Mouse (Mus musculus): ENCODE data around the gene Fbxw11. TPM values are rescaled to one million over a fixed set of nuclear protein-coding genes. Genes with fewer than 3 reads are reported as not detected.

Fbxw11 gene
- polyA plus RNA-seq, 1 experiment: 55.6 TPM

- H3K27me3 ChIP-seq (ENCODE audit: control insufficient read depth, insufficient read depth, low read length): no peaks in the 10 kb centered on the region
- DNase-seq: no peak
- no peak overlapping the region for H3K4me3 ChIP-seq (ENCODE audit: control insufficient read depth, insufficient read depth, low read length)
- no peak overlapping the region for H3K27ac ChIP-seq (ENCODE audit: control insufficient read depth, insufficient read depth, low read length)
- TF ChIP-seq POLR2A (IDR thresholded peaks at IDR 0.05; ENCODE audit: control insufficient read depth, extremely low read depth, insufficient read depth, low read length, poor library complexity) (no peak), CTCF (IDR thresholded peaks at IDR 0.05; ENCODE audit: borderline replicate concordance, control insufficient read depth, extremely low read depth, insufficient read depth, low read length, poor library complexity) (no peak)
- H3K4me1 ChIP-seq (replicated peaks; ENCODE audit: control insufficient read depth, insufficient read depth, low read length): no peaks in the 10 kb centered on the region
- peaks cover 39% of the 10 kb centered on the region for H3K36me3 ChIP-seq (ENCODE audit: control insufficient read depth, insufficient read depth, low read length)
- 97% methylated on average over 4 of the region's 4 CpGs for WGBS
Observed at GRCm38 (mm10) chr11:32745466-32745865, 102.9 kb downstream of the Fbxw11 start.

GRCm38 (mm10) chr11:32746036-32746435 is 103.5 kb downstream of the Fbxw11 start:
- 92% methylated on average over 5 of the region's 5 CpGs for WGBS
- TF ChIP-seq CTCF (IDR thresholded peaks at IDR 0.05; ENCODE audit: borderline replicate concordance, control insufficient read depth, extremely low read depth, insufficient read depth, low read length, poor library complexity) (no peak), POLR2A (IDR thresholded peaks at IDR 0.05; ENCODE audit: control insufficient read depth, extremely low read depth, insufficient read depth, low read length, poor library complexity) (no peak)
- Histone ChIP-seq H3K4me3 (ENCODE audit: control insufficient read depth, insufficient read depth, low read length) (no peak overlapping the region), H3K4me1 (replicated peaks; ENCODE audit: control insufficient read depth, insufficient read depth, low read length) (no peaks in the 10 kb centered on the region), H3K27ac (ENCODE audit: control insufficient read depth, insufficient read depth, low read length) (no peak overlapping the region), H3K36me3 (ENCODE audit: control insufficient read depth, insufficient read depth, low read length) (peaks cover 35% of the 10 kb centered on the region), H3K27me3 (ENCODE audit: control insufficient read depth, insufficient read depth, low read length) (no peaks in the 10 kb centered on the region)
- DNase-seq: no peak

GRCm38 (mm10) chr11:32746475-32746874 is 104.0 kb downstream of the Fbxw11 start:
- H3K27ac ChIP-seq (ENCODE audit: control insufficient read depth, insufficient read depth, low read length): no peak overlapping the region
- TF ChIP-seq CTCF (IDR thresholded peaks at IDR 0.05; ENCODE audit: borderline replicate concordance, control insufficient read depth, extremely low read depth, insufficient read depth, low read length, poor library complexity): no peak
- H3K27me3 ChIP-seq (ENCODE audit: control insufficient read depth, insufficient read depth, low read length): no peaks in the 10 kb centered on the region
- peaks cover 35% of the 10 kb centered on the region for H3K36me3 ChIP-seq (ENCODE audit: control insufficient read depth, insufficient read depth, low read length)
- 96% methylated on average over 3 of the region's 3 CpGs for WGBS
- no peaks in the 10 kb centered on the region for H3K4me1 ChIP-seq (replicated peaks; ENCODE audit: control insufficient read depth, insufficient read depth, low read length)
- no peak overlapping the region for H3K4me3 ChIP-seq (ENCODE audit: control insufficient read depth, insufficient read depth, low read length)
- DNase-seq: no peak

GRCm38 (mm10) chr11:32748800-32749199 is 106.3 kb downstream of the Fbxw11 start:
- Histone ChIP-seq H3K27me3 (ENCODE audit: control insufficient read depth, insufficient read depth, low read length) (no peaks in the 10 kb centered on the region), H3K4me1 (replicated peaks; ENCODE audit: control insufficient read depth, insufficient read depth, low read length) (no peaks in the 10 kb centered on the region), H3K36me3 (ENCODE audit: control insufficient read depth, insufficient read depth, low read length) (peaks cover 18% of the 10 kb centered on the region), H3K4me3 (ENCODE audit: control insufficient read depth, insufficient read depth, low read length) (no peak overlapping the region), H3K27ac (ENCODE audit: control insufficient read depth, insufficient read depth, low read length) (no peak overlapping the region)
- DNase-seq: no peak
- WGBS: 73% methylated on average over 4 of the region's 4 CpGs
- TF ChIP-seq POLR2A (IDR thresholded peaks at IDR 0.05; ENCODE audit: control insufficient read depth, extremely low read depth, insufficient read depth, low read length, poor library complexity) (no peak), CTCF (IDR thresholded peaks at IDR 0.05; ENCODE audit: borderline replicate concordance, control insufficient read depth, extremely low read depth, insufficient read depth, low read length, poor library complexity) (no peak)

GRCm38 (mm10) chr11:32751863-32752594 is 109.5 kb downstream of the Fbxw11 start:
- H3K27ac ChIP-seq (ENCODE audit: control insufficient read depth, insufficient read depth, low read length): no peak overlapping the region
- H3K36me3 ChIP-seq (ENCODE audit: control insufficient read depth, insufficient read depth, low read length): no peaks in the 10 kb centered on the region
- no peaks in the 10 kb centered on the region for H3K4me1 ChIP-seq (replicated peaks; ENCODE audit: control insufficient read depth, insufficient read depth, low read length)
- 87% methylated on average over 7 of the region's 7 CpGs for WGBS
- no peak overlapping the region for H3K4me3 ChIP-seq (ENCODE audit: control insufficient read depth, insufficient read depth, low read length)
- no peak for DNase-seq
- no peak for TF ChIP-seq POLR2A (IDR thresholded peaks at IDR 0.05; ENCODE audit: control insufficient read depth, extremely low read depth, insufficient read depth, low read length, poor library complexity)
- no peak for TF ChIP-seq CTCF (IDR thresholded peaks at IDR 0.05; ENCODE audit: borderline replicate concordance, control insufficient read depth, extremely low read depth, insufficient read depth, low read length, poor library complexity)
- H3K27me3 ChIP-seq (ENCODE audit: control insufficient read depth, insufficient read depth, low read length): no peaks in the 10 kb centered on the region

GRCm38 (mm10) chr11:32752595-32752885 is 110.0 kb downstream of the Fbxw11 start:
- TF ChIP-seq POLR2A (IDR thresholded peaks at IDR 0.05; ENCODE audit: control insufficient read depth, extremely low read depth, insufficient read depth, low read length, poor library complexity): no peak
- no peak for TF ChIP-seq CTCF (IDR thresholded peaks at IDR 0.05; ENCODE audit: borderline replicate concordance, control insufficient read depth, extremely low read depth, insufficient read depth, low read length, poor library complexity)
- no peaks in the 10 kb centered on the region for H3K27me3 ChIP-seq (ENCODE audit: control insufficient read depth, insufficient read depth, low read length)
- H3K4me3 ChIP-seq (ENCODE audit: control insufficient read depth, insufficient read depth, low read length): no peak overlapping the region
- H3K4me1 ChIP-seq (replicated peaks; ENCODE audit: control insufficient read depth, insufficient read depth, low read length): no peaks in the 10 kb centered on the region
- WGBS: 86% methylated on average over 5 of the region's 5 CpGs
- H3K36me3 ChIP-seq (ENCODE audit: control insufficient read depth, insufficient read depth, low read length): no peaks in the 10 kb centered on the region
- no peak for DNase-seq
- H3K27ac ChIP-seq (ENCODE audit: control insufficient read depth, insufficient read depth, low read length): no peak overlapping the region

- H3K4me3 ChIP-seq (ENCODE audit: control insufficient read depth, insufficient read depth, low read length): no peak overlapping the region
- no peaks in the 10 kb centered on the region for H3K4me1 ChIP-seq (replicated peaks; ENCODE audit: control insufficient read depth, insufficient read depth, low read length)
- H3K27me3 ChIP-seq (ENCODE audit: control insufficient read depth, insufficient read depth, low read length): no peaks in the 10 kb centered on the region
- no peaks in the 10 kb centered on the region for H3K36me3 ChIP-seq (ENCODE audit: control insufficient read depth, insufficient read depth, low read length)
- H3K27ac ChIP-seq (ENCODE audit: control insufficient read depth, insufficient read depth, low read length): no peak overlapping the region
- DNase-seq: no peak
- 97% methylated on average over 2 of the region's 2 CpGs for WGBS
- no peak for TF ChIP-seq POLR2A (IDR thresholded peaks at IDR 0.05; ENCODE audit: control insufficient read depth, extremely low read depth, insufficient read depth, low read length, poor library complexity)
- TF ChIP-seq CTCF (IDR thresholded peaks at IDR 0.05; ENCODE audit: borderline replicate concordance, control insufficient read depth, extremely low read depth, insufficient read depth, low read length, poor library complexity): no peak
Observed at GRCm38 (mm10) chr11:32753358-32753757, 110.8 kb downstream of the Fbxw11 start.

Measured in thymus, adult 2 months (tissue).